Mouse (Mus musculus) midbrain, embryonic 13.5 days (tissue): ENCODE data around the gene Prickle2. TPM values are rescaled to one million over a fixed set of nuclear protein-coding genes. Genes with fewer than 3 reads are reported as not detected.

ENCODE experiments used
- ATAC-seq: fragments of 200-750 bp; cut with Nextera tagmentation; 2 replicates; pipeline ENCODE4 v1.8.0; 2017; ENCODE audit warnings: mild to moderate bottlenecking, moderate TSS enrichment, moderate library complexity
- H3K27ac ChIP-seq: fragments of 300-500 bp; sonication (generic); 2 replicates; pipeline ENCODE4 v1.5.1; 2015; ENCODE audit warnings: inconsistent platforms, mild to moderate bottlenecking, moderate library complexity
- H3K27me3 ChIP-seq: fragments of 300-500 bp; sonication (generic); 2 replicates; pipeline ENCODE4 v1.6.1; 2015; ENCODE audit warnings: mild to moderate bottlenecking, inconsistent platforms
- H3K36me3 ChIP-seq: fragments of 300-500 bp; sonication (generic); 2 replicates; pipeline ENCODE4 v1.6.1; 2015; ENCODE audit warnings: mild to moderate bottlenecking, inconsistent platforms
- H3K4me1 ChIP-seq: fragments of 300-500 bp; sonication (generic); replicated peaks from 2 replicates; pipeline ENCODE4 v1.6.1; 2015; ENCODE audit warnings: inconsistent platforms
- H3K4me2 ChIP-seq: fragments of 300-500 bp; sonication (generic); replicated peaks from 2 replicates; pipeline ENCODE4 v1.6.1; 2015; ENCODE audit warnings: moderate library complexity, mild to moderate bottlenecking, inconsistent platforms
- H3K4me3 ChIP-seq: fragments of 300-500 bp; sonication (generic); replicated peaks from 2 replicates; pipeline ENCODE4 v1.5.1; 2015; ENCODE audit warnings: mild to moderate bottlenecking, inconsistent platforms
- H3K9ac ChIP-seq: fragments of 300-500 bp; sonication (generic); replicated peaks from 2 replicates; pipeline ENCODE4 v1.6.1; 2015; ENCODE audit warnings: mild to moderate bottlenecking, inconsistent platforms
- H3K9me3 ChIP-seq: fragments of 300-500 bp; sonication (generic); 2 replicates; pipeline ENCODE4 v1.6.1; 2016; ENCODE audit warnings: mild to moderate bottlenecking, inconsistent platforms
- WGBS: fragments of 180-500 bp; shearing (Covaris S2); methylation state at CpG from one replicate; pipeline ENCODE4 v1.1.7; 2015; 5-methylcytosine and 5-hydroxymethylcytosine counted together
- polyA plus RNA-seq: library from polyadenylated mRNA; unstranded; fragments of >200 nt; fragmentation: Nextera tagmentation; extraction: Ambion mirVana; gene quantifications from 2 replicates; pipeline ENCODE4 v1.2.1, GENCODE M21; 2015

Prickle2 gene
- polyA plus RNA-seq, 1 experiment from 2014 or later = 12.3 TPM

DNA sequence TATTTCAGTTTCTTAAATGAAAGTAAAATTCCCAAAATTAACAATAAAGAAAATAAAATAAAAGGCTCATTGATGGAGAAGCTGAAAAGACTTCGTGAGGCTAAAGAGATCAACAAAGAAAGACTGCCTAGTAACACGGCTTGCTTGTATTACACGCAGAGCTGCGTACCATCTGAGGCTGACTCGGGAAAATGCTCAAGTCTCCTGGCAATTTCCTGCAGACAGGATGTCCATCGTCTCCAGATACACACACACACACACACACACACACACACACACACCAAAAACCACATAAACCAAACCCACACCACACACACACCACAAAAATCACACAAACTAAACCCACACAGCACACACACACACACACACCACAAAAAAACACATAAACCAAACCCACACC is 173.6 kb downstream of the Prickle2 start:
- WGBS = 82% methylated on average over 6 of the region's 6 CpGs
- H3K9ac ChIP-seq = no peak overlapping the region
- no peak overlapping the region for H3K4me2 ChIP-seq
- H3K27ac ChIP-seq = no peak overlapping the region
- H3K36me3 ChIP-seq = no peaks in the 10 kb centered on the region
- H3K4me1 ChIP-seq = peaks cover 15% of the 10 kb centered on the region
- no peaks in the 10 kb centered on the region for H3K9me3 ChIP-seq
- H3K27me3 ChIP-seq = no peaks in the 10 kb centered on the region
- no peak for ATAC-seq
- no peak overlapping the region for H3K4me3 ChIP-seq

DNA sequence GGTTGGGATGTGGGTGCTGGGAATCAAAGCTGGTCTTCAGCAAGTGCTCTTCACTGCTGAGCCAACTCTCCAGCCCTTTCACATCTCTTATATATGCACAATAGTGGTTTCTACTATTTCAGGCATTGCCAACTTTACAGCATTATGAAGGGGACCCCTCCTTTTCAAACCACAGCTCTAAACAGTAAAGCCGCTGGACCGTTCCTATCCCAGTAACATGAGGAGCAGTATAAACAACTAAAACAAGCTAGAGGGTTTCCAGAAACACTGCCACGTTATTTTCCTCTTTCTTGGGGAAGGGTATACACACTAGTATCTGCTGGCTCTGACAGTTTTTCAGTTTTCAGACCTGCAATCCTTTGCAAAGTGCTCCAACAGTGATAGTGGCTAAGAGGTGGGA is 179.7 kb downstream of the Prickle2 start:
- ATAC-seq = no peak
- 77% methylated on average over 3 of the region's 3 CpGs for WGBS

DNA sequence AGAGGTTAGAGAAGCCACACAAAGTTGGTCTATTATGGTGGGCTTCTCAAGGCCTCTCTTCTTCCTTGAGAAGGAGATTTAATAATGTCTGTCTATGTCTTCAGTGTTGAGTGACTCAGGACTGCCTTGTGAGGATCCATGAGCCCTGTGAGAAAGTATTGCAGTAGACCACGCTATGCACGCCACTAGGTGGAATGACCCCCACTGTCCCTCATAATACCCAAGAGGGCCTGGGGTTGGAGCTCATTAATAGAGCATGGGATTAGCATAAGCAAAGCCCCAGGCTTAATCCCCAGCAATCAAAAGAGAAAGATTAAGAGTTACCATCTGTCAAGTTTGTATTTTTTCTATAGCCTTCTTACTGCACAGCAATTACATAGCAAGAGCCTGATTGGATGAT is 180.3 kb downstream of the Prickle2 start:
- Histone ChIP-seq H3K27ac (no peak overlapping the region), H3K9me3 (no peaks in the 10 kb centered on the region), H3K9ac (no peak overlapping the region), H3K4me3 (no peak overlapping the region), H3K27me3 (no peaks in the 10 kb centered on the region), H3K36me3 (no peaks in the 10 kb centered on the region), H3K4me2 (no peak overlapping the region), H3K4me1 (peaks cover 12% of the 10 kb centered on the region; the same call in 1 of the 2 replicates)
- WGBS = 14% methylated on average over 2 of the region's 2 CpGs
- peak; percentile 79 for ATAC-seq

More for the DNA sequence above, 179.7 kb downstream of the Prickle2 start:
- H3K4me2 ChIP-seq = no peak overlapping the region
- no peak overlapping the region for H3K4me3 ChIP-seq
- peaks cover 12% of the 10 kb centered on the region; the same call in 1 of the 2 replicates for H3K4me1 ChIP-seq
- H3K9me3 ChIP-seq = no peaks in the 10 kb centered on the region
- H3K36me3 ChIP-seq = no peaks in the 10 kb centered on the region
- H3K9ac ChIP-seq = no peak overlapping the region
- H3K27ac ChIP-seq = no peak overlapping the region
- no peaks in the 10 kb centered on the region for H3K27me3 ChIP-seq

DNA sequence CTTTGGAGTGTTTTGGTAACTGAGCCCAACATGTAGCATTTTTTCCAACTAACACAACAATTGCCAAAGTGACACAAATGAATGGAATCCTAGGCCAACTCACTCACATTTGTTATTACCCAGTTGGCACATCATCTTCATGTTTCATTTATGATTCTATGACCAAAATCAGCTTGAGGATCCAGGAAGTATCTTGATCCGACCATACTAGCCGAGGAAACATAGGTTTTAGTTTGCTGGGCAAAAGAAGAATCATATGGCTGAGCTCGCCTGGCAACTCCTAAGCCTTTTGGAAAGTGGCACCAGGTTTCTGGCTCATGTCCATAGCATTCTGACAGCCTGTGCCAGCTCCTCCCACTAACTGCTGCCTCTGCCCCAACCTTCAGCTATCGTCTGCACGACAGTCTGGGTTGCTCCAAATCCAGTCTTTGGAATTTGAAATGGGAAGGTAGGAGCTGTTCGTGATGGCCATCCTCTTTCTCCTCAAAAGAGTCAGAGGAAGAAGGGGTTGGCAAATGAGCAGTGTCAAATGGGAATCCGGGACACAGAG is 184.4 kb downstream of the Prickle2 start:
- H3K4me2 ChIP-seq = no peak overlapping the region
- H3K9me3 ChIP-seq = no peaks in the 10 kb centered on the region
- WGBS = 80% methylated on average over 7 of the region's 7 CpGs
- no peak overlapping the region for H3K4me3 ChIP-seq
- ATAC-seq = no peak
- H3K9ac ChIP-seq = no peak overlapping the region
- peaks cover 16% of the 10 kb centered on the region; the same call in 1 of the 2 replicates for H3K4me1 ChIP-seq
- H3K36me3 ChIP-seq = no peaks in the 10 kb centered on the region
- H3K27ac ChIP-seq = no peak overlapping the region
- H3K27me3 ChIP-seq = no peaks in the 10 kb centered on the region

DNA sequence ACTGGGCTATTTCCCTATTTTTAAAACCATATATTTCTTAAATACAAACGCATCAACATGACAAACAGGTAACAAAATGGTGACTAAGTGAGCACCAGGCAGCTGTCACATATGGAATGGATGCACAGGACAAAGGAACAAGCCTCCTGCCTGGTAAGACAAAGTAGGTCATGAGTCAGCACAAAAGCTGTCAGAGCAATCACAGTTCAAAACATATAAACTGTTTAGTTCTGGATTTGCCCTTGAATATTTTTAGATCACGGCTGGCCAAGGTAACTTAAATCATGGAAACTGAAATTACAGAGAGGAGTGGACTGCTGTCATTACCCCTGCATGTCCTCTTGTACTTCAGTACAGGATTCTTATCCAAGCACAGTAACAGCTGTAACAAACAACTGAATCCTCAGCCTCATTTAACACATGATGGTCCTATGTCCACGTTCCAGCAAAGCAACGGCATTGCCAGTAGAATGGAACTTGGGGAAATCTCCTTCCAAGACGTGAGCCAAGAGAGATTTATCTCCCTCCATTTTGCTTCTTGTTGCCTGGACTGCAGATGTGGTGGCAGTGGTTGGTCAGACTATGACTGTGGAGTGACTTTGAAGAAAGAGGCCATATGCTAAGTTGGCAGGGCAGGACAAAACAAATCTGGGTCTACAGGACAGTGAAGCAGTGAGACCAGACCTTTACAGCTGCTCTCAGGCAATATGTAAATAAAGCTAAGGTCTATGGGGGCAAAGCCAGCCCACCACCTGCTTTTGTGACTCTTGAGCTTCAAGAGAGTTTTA is 185.7 kb downstream of the Prickle2 start:
- no peak overlapping the region for H3K4me2 ChIP-seq
- 81% methylated on average over 5 of the region's 5 CpGs for WGBS
- no peak overlapping the region for H3K9ac ChIP-seq
- H3K4me1 ChIP-seq = peaks cover 10% of the 10 kb centered on the region; the same call in 1 of the 2 replicates
- no peak for ATAC-seq
- H3K27me3 ChIP-seq = no peaks in the 10 kb centered on the region
- no peak overlapping the region; the same call in 1 of the 2 replicates for H3K27ac ChIP-seq
- no peaks in the 10 kb centered on the region for H3K9me3 ChIP-seq
- H3K36me3 ChIP-seq = no peaks in the 10 kb centered on the region
- H3K4me3 ChIP-seq = no peak overlapping the region

DNA sequence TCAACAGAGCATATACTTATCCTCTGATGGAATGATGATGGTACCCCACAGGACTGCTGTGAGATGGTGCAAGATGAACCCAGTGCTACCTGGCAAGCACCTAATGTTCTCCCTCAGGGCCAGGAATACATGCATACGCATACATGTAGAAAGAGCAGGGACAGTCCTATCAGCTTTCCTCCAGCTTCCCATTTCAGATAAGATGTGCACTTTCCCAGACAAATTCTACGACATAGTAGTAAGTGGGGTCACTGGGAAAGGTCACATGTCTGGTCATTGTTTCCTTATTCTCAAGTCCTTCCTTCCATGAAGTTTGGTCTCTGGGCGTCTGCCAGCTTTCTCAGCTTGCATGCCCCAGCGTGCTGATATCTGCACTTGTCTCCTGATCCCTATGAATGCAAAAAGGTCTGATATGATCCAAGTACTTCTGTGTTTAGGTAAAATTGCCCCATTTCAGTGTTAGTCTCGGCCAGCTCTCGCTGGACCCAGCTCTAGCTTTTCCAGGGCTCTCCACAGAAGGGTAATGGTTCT is 187.5 kb downstream of the Prickle2 start:
- ATAC-seq = no peak
- Histone ChIP-seq H3K27me3 (no peaks in the 10 kb centered on the region), H3K4me1 (0 out of 2 replicates have a peak, but pooled peaks cover 9% of the 10 kb centered on the region), H3K4me2 (no peak overlapping the region), H3K9me3 (no peaks in the 10 kb centered on the region), H3K36me3 (no peaks in the 10 kb centered on the region), H3K4me3 (no peak overlapping the region), H3K27ac (no peak overlapping the region), H3K9ac (no peak overlapping the region)
- 87% methylated on average over 6 of the region's 6 CpGs for WGBS

DNA sequence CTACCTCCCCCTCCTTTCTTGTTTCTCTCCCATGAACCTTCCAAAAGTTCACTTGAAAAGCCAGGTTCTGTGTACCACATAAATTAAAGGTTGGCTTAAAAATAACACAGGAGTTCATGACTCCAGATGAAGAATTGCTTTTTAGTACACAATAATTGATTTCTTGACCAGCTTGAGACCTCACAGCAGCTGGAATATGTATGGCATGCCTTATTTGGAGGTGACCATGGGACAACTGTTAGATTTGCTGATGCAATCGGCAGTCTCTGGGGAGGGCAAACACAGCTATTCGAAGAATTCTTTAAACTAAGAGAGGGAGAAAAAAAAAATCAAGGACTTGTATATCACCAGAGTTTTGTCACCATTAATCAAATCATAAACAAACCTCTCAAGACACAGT is 189.0 kb downstream of the Prickle2 start:
- no peak overlapping the region for H3K4me2 ChIP-seq

DNA sequence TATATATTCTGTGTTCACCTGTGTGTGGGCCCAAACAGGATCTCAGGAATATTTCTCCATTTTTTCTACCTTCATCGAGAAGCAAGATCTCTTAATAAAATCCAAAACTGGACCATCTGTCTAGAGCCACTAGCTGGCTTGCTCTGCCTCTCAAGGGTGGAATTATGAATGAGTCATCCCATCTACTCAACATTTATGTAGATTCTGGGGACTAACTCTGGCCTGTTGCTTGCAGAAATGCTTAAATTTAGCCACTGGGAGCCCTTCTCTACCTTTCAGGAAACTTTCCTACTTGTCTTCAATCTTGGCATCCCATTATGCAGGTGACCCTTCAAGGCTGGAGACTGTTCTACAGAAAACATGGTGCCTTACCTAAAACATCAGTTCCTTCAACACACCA is 194.0 kb downstream of the Prickle2 start:
- H3K27me3 ChIP-seq = no peaks in the 10 kb centered on the region
- no peaks in the 10 kb centered on the region for H3K36me3 ChIP-seq
- H3K27ac ChIP-seq = no peak overlapping the region
- WGBS = 86% methylated on average over 1 of the region's 1 CpGs
- no peak for ATAC-seq
- H3K4me2 ChIP-seq = no peak overlapping the region
- H3K9ac ChIP-seq = no peak overlapping the region
- H3K4me3 ChIP-seq = no peak overlapping the region
- no peaks in the 10 kb centered on the region for H3K4me1 ChIP-seq
- H3K9me3 ChIP-seq = no peaks in the 10 kb centered on the region

More for the DNA sequence above, 189.0 kb downstream of the Prickle2 start:
- WGBS = 79% methylated on average over 2 of the region's 2 CpGs
- 0 out of 2 replicates have a peak, but pooled peaks cover 9% of the 10 kb centered on the region for H3K4me1 ChIP-seq
- H3K36me3 ChIP-seq = no peaks in the 10 kb centered on the region
- H3K27ac ChIP-seq = no peak overlapping the region
- ATAC-seq = no peak
- no peak overlapping the region for H3K4me3 ChIP-seq
- H3K9ac ChIP-seq = no peak overlapping the region
- H3K9me3 ChIP-seq = no peaks in the 10 kb centered on the region
- no peaks in the 10 kb centered on the region for H3K27me3 ChIP-seq

DNA sequence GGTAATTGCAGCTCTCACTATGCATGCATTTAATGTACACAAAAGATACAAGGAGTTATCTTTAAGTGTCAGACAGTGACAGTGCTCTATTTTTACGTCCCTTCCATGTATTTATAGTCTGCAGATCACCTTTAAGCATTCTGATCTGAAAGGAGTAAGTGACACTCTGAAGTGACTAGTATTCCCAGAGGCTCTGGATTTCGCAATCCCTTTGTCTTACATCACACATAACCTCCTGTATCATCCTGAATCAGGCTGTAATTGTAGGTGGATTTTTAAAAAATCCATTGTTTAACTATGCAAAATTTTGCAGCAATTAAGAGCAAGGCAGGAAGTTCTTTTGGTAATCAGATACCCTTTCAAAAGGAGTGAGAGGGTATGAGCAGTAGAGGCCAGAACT is 196.2 kb downstream of the Prickle2 start:
- no peak overlapping the region for H3K4me2 ChIP-seq
- 72% methylated on average over 2 of the region's 2 CpGs for whole genome bisulfite sequencing
- H3K27ac ChIP-seq = no peak overlapping the region
- no peak for ATAC-seq
- H3K4me3 ChIP-seq = no peak overlapping the region
- H3K27me3 ChIP-seq = no peaks in the 10 kb centered on the region
- H3K36me3 ChIP-seq = no peaks in the 10 kb centered on the region
- H3K4me1 ChIP-seq = no peaks in the 10 kb centered on the region
- H3K9ac ChIP-seq = no peak overlapping the region
- no peaks in the 10 kb centered on the region for H3K9me3 ChIP-seq

DNA sequence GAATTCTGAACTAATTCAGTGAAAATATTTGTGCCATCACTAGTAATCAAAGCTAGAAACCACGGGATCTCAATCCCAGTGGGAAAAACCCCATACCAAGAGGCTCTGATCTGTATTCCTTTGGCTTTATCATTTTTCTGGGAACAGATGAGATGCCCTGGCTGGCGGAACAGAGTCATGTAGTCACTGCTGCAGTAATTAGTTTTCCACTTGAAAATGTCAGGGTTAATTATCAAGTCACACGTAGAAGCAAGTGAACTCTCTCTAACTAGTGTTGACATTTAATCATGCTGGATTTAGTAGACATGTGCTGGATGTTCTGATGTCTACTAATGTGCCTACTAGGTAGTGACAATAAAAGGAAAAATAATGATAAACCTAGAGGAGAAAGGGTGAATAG is 199.7 kb downstream of the Prickle2 start:
- H3K4me2 ChIP-seq = no peak overlapping the region
- no peak overlapping the region for H3K4me3 ChIP-seq
- no peaks in the 10 kb centered on the region for H3K36me3 ChIP-seq
- H3K27ac ChIP-seq = no peak overlapping the region
- no peaks in the 10 kb centered on the region for H3K9me3 ChIP-seq
- no peaks in the 10 kb centered on the region for H3K4me1 ChIP-seq
- no peak for ATAC-seq
- no peak overlapping the region for H3K9ac ChIP-seq
- H3K27me3 ChIP-seq = no peaks in the 10 kb centered on the region
- 50% methylated on average over 3 of the region's 3 CpGs for WGBS

DNA sequence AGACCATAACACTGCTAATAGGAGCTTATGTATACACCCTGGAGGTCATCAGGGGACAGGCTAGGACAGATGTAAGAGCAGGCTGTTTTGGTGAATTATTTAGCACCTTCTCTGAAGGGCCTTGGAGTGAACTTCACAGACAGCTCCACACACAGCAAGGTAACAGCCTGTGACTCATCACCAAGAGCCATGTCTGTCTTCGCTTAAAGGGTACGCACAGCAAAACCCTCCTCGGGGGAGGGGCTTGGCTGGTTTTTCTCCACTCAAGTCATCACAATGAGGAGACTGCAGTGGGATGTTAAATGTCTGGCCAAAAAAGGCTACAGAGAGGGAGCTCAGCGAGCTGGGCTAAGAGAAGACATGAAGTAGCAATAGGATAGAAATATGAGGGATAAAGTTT is 206.5 kb downstream of the Prickle2 start:
- Histone ChIP-seq H3K27me3 (no peaks in the 10 kb centered on the region), H3K36me3 (no peaks in the 10 kb centered on the region)
- WGBS = 87% methylated on average over 4 of the region's 4 CpGs

DNA sequence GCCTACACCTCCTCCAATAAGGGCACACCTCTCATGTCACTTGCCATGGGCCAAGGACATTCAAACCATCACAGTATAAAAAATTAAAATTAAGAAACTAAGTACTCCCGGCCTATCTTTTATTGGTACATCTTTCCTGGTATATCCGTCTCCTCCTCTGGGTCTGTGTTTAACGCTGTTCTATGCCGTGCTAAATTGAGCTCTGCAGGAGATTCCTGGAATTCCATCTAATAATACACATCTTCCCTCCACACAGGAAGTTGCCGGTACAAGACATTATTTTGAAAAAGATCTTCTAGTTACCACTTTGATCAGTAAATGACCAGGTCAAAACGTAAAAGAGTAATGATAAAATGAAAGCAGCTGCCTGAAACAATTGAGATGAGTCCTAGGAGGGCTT is 207.4 kb downstream of the Prickle2 start:
- Histone ChIP-seq H3K9ac (no peak overlapping the region), H3K36me3 (no peaks in the 10 kb centered on the region), H3K27me3 (no peaks in the 10 kb centered on the region), H3K4me3 (no peak overlapping the region), H3K4me1 (peaks cover 3% of the 10 kb centered on the region; the same call in 1 of the 2 replicates), H3K27ac (no peak overlapping the region), H3K9me3 (no peaks in the 10 kb centered on the region), H3K4me2 (no peak overlapping the region)
- no peak for ATAC-seq
- WGBS = 71% methylated on average over 6 of the region's 6 CpGs

More for the DNA sequence above, 206.5 kb downstream of the Prickle2 start:
- Histone ChIP-seq H3K4me3 (no peak overlapping the region), H3K27ac (no peak overlapping the region), H3K9ac (no peak overlapping the region), H3K4me2 (no peak overlapping the region), H3K4me1 (peaks cover 3% of the 10 kb centered on the region; the same call in 1 of the 2 replicates), H3K9me3 (no peaks in the 10 kb centered on the region)
- no peak for ATAC-seq
